Mouse (Mus musculus) layer of hippocampus, postnatal 25 days (tissue): ENCODE measurements at regions not wholly inside any gene's neighbourhood (a gene's known extent, or its start where the extent isn't known, plus 50 kb on each side); places are given as distances from the start of the nearest gene placed in this dataset.

Source experiments
- DNase-seq, 2 experiments: peaks; one replicate each; pipeline ENCODE4 v3.0.0; 2022; ENCODE audit warnings: mixed read lengths in 2 of 2, low spot score in 1 of 2; ENCODE audit errors: extremely low spot score in 1 of 2

DNA sequence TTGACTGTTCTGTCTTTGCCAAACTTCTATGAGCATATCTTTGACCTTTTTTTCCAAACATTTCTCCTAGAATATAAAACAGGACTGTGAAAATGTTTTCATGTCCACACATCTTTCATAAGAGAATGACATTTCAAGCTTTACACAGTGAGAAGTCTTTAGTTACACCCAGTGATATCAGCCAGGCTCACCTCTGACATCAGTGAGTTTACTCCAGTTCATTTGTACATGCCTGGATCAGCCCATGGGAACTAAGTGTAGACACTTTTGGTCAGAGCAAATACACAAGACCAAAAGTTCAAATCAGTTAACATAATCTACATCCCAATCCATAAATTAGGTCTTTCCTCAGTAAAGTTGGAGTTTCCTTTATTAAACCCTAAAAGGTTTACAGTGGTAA lies 171.4 kb downstream of the Gm13691 start:
- no peak for DNase-seq

DNA sequence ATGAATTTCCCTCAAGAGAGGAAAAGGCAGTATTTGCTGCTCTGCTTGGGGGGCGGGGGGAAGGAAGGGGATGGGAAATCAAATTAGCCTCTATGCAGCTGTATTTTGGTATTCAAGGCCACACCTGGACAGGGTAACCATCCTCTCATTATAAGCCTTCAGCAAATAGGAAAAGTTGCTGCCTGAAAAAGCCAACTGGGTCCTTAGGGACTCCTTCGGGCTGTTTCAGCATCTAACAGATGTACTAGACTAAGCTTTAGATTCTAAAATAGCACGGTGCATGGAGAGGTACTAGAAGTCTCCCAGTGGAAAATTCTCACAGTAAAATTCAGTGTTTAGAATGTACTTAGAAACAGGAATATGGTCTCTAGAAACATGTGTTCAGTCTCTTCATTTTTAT lies 183.1 kb downstream of the Gm13691 start:
- DNase-seq: no peak

- DNase-seq: no peak
Observed at GRCm38 (mm10) chr2:84183624-84184287, 193.4 kb downstream of the Gm13691 start.

DNA sequence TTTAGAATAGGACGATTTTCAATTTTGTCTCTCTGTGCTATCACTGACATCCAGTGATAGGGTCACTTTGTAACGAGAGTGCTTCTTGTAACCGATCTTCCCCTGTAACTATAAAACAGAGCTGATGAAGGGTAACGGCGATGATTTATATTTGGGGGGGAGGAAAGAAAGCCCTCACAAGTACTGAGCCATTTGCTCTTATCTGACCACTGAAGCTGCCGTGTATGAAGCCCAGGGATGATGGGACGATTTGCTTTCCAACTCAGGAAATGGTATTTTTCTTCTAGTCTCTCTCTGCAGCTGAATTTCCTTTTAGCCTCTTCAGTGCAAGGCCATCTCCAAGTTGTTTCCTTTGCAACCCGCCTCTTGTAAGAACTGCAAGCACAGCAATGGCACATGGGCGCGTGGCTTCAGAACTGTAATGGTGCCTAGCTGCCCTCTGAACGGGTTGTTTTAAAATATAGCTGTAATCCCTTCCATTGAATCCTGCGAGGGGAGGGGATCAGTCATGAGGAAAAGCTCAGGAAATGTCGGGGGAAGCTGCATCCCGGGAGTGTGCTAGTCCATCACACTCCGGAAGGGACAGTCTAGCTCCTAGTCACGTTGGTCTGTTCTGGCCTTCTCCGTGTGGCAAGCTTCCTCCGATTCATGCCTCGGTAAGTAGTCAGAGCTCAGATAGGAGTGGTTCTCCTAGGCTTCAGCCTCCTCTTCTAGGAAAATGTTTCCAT lies 194.1 kb downstream of the Gm13691 start:
- DNase-seq: no peak

DNA sequence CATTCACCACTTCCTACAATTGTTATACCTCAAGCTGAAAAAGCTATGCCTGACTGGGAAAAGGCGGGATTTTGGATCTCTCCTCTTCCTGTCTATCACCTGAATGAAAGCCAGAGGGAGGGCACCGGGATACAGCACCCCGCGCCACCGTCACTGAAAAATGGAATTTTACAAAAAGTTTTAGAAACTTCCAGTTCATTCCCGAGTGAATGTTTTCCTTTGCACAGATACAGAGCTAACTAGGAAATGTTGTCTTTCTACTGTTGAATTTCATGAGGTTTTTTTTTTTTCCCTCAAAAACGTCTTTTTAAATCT lies 194.6 kb downstream of the Gm13691 start:
- DNase-seq: no peak

- no peak for DNase-seq
Observed at GRCm38 (mm10) chr2:84186126-84186701, 195.9 kb downstream of the Gm13691 start.

DNA sequence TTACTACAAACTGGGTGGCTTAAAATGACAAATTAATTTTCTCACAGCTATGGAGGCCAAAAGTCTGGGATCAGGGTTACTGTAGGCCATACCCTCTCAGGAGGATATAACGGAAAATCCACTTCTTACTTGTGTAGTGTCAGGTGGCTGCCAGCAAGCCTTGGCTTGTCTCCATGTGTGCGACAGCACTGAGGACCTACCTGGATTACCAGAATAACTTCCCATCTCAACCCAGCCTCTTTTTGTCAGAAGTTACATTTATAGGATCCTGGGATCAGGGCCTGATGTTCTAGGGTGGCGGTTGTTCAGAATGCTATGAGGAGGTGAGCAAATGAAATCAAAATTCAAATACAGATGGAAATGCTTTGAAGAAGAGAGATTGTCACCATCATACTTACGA lies 197.1 kb downstream of the Gm13691 start:
- no peak for DNase-seq

- DNase-seq: no peak
Observed at GRCm38 (mm10) chr2:84189302-84189701, 198.9 kb downstream of the Gm13691 start.

- DNase-seq: no peak
Observed at GRCm38 (mm10) chr2:84217116-84217515, 208.1 kb downstream of the Calcrl start.

GRCm38 (mm10) chr2:84222049-84222448 lies 203.2 kb downstream of the Calcrl start:
- DNase-seq: no peak

DNA sequence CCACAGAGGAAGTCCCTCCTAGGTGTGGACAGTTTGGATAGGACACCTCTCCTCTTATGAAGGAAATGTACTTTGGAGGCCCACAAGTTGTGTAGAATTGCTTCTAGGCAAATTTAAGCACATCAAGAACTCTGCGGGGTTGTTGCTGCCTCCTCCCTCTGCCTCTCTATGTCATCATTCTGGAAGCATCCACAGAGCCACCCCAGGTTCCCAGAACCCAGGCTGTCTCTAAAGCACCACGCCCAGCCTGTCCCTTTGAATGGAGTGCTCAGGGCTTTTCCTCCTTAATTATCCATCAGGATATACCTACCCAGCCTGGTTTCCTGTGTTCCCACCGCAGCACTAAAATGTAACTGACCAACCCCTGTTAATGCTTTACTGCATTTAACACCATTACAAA lies 195.4 kb downstream of the Calcrl start:
- no peak for DNase-seq

GRCm38 (mm10) chr2:84235641-84236040 lies 189.6 kb downstream of the Calcrl start:
- no peak for DNase-seq

GRCm38 (mm10) chr2:84241244-84241643 lies 184.0 kb downstream of the Calcrl start:
- no peak for DNase-seq

- DNase-seq: no peak
Observed at GRCm38 (mm10) chr2:84241986-84242385, 183.2 kb downstream of the Calcrl start.

GRCm38 (mm10) chr2:84245900-84246299 lies 179.3 kb downstream of the Calcrl start:
- no peak for DNase-seq

- no peak for DNase-seq
Observed at GRCm38 (mm10) chr2:84246562-84246961, 178.6 kb downstream of the Calcrl start.

GRCm38 (mm10) chr2:84248169-84248568 lies 177.0 kb downstream of the Calcrl start:
- no peak for DNase-seq

- no peak for DNase-seq
Observed at GRCm38 (mm10) chr2:84249871-84250270, 175.3 kb downstream of the Calcrl start.

- no peak for DNase-seq
Observed at GRCm38 (mm10) chr2:84252076-84252475, 173.1 kb downstream of the Calcrl start.

- no peak for DNase-seq
Observed at GRCm38 (mm10) chr2:84258339-84259006, 166.7 kb downstream of the Calcrl start.

- DNase-seq: no peak
Observed at GRCm38 (mm10) chr2:84259222-84259621, 166.0 kb downstream of the Calcrl start.
